Mouse (Mus musculus) thymus, adult 2 months (tissue): ENCODE data around the gene Bcas3. TPM values are rescaled to one million over a fixed set of nuclear protein-coding genes. Genes with fewer than 3 reads are reported as not detected.

Source experiments
- DNase-seq: peaks from one replicate; pipeline ENCODE4 v3.0.0; 2021
- H3K27ac ChIP-seq: fragments of 200-500 bp; 2 replicates; pipeline ENCODE4 v1.5.1; 2012; ENCODE audit warnings: low read length, control low read depth; ENCODE audit not compliant: control insufficient read depth, insufficient read depth
- H3K27me3 ChIP-seq: fragments of 200-500 bp; 2 replicates; pipeline ENCODE4 v1.6.1; 2012; ENCODE audit warnings: mild to moderate bottlenecking, low read length, moderate library complexity, mixed read lengths; ENCODE audit not compliant: control insufficient read depth, insufficient read depth
- H3K36me3 ChIP-seq: fragments of 200-500 bp; 2 replicates; pipeline ENCODE4 v1.6.1; 2012; ENCODE audit warnings: mild to moderate bottlenecking, low read length, moderate library complexity; ENCODE audit not compliant: control insufficient read depth, insufficient read depth
- H3K4me1 ChIP-seq: fragments of 200-500 bp; replicated peaks from 2 replicates; pipeline ENCODE4 v1.6.1; 2012; ENCODE audit warnings: low read length; ENCODE audit not compliant: control insufficient read depth, insufficient read depth
- H3K4me3 ChIP-seq: fragments of 200-500 bp; 2 replicates; pipeline ENCODE4 v1.5.1; 2012; ENCODE audit warnings: mild to moderate bottlenecking, low read length, control low read depth, moderate library complexity; ENCODE audit not compliant: control insufficient read depth, insufficient read depth
- CTCF ChIP-seq: fragments of 200-500 bp; IDR thresholded peaks from 2 replicates; pipeline ENCODE4 v1.5.1; 2012; ENCODE audit warnings: mild to moderate bottlenecking, control low read depth, low read length, moderate library complexity, borderline replicate concordance; ENCODE audit not compliant: control insufficient read depth, poor library complexity, insufficient read depth; ENCODE audit errors: extremely low read depth
- POLR2A ChIP-seq: fragments of 200-500 bp; IDR thresholded peaks from 2 replicates; pipeline ENCODE4 v1.6.1; 2012; ENCODE audit warnings: mild to moderate bottlenecking, low read length, control low read depth, moderate library complexity; ENCODE audit not compliant: control insufficient read depth, poor library complexity, insufficient read depth; ENCODE audit errors: extremely low read depth
- WGBS: fragments of 180-500 bp; shearing (Covaris S2); methylation state at CpG from one replicate; pipeline ENCODE4 v1.1.7; 2018; 5-methylcytosine and 5-hydroxymethylcytosine counted together
- polyA plus RNA-seq: library from polyadenylated mRNA; depleted of rRNA; stranded (reverse); fragments of >200 nt; gene quantifications from 2 replicates; pipeline ENCODE4 v1.2.3, GENCODE M21; 2012

Gene Bcas3
- polyA plus RNA-seq, 1 experiment = 42.5 TPM

GRCm38 (mm10) chr11:85827342-85827741, 474.4 kb downstream of the Bcas3 start:
- Histone ChIP-seq H3K4me1 (no peaks in the 10 kb centered on the region), H3K4me3 (no peak overlapping the region), H3K27me3 (peaks cover 25% of the 10 kb centered on the region), H3K27ac (no peak overlapping the region), H3K36me3 (no peaks in the 10 kb centered on the region)
- no peak for DNase-seq
- no peak for TF ChIP-seq CTCF
- TF ChIP-seq POLR2A = no peak
- WGBS = 82% methylated on average over 9 of the region's 9 CpGs

DNA sequence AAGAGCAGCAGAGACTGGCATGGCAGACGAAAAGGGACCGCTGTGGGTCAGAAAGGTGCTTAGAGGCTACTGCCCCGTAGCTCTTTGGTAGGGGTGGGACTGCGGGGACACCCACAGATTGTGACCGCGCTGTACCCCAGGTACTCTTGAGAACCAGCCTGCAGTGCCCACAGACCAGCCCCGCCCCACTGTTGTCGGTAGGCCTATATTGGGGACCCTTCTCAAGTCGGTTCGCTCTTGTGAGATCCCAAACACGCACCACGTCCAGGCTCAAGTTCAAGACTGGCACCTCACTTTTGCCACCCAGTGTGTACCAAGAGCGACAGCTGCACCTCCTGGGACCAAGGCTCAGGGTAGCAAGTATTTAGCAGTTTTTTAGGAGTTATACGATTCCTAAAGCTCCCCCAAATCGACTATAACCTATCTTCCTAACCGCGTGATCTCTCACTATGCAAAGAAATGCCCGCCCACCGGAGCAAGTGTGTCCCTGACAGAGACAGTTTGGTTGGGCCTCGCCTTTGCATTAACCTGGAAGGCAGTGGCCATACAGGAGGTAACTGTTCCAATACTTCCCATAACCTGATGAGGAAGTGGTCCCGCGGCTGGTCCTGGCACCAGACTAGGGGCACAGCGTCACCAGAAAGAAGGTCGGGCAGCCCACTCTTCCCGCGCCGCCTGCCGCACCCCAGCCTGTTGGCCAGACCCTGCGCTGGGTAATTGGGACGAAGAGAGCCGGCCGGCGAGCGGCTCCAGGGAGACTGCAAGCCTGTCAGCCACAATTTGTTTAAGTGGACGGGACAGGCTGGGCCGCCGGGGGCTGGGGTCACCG, 475.9 kb downstream of the Bcas3 start:
- no peak for DNase-seq
- Histone ChIP-seq H3K4me3 (no peak overlapping the region), H3K4me1 (peaks cover 3% of the 10 kb centered on the region; the same call in 1 of the 2 replicates), H3K27me3 (peaks cover 30% of the 10 kb centered on the region), H3K27ac (no peak overlapping the region), H3K36me3 (no peaks in the 10 kb centered on the region)
- TF ChIP-seq POLR2A (no peak), CTCF (no peak)
- WGBS = 23% methylated on average over 38 of the region's 38 CpGs

DNA sequence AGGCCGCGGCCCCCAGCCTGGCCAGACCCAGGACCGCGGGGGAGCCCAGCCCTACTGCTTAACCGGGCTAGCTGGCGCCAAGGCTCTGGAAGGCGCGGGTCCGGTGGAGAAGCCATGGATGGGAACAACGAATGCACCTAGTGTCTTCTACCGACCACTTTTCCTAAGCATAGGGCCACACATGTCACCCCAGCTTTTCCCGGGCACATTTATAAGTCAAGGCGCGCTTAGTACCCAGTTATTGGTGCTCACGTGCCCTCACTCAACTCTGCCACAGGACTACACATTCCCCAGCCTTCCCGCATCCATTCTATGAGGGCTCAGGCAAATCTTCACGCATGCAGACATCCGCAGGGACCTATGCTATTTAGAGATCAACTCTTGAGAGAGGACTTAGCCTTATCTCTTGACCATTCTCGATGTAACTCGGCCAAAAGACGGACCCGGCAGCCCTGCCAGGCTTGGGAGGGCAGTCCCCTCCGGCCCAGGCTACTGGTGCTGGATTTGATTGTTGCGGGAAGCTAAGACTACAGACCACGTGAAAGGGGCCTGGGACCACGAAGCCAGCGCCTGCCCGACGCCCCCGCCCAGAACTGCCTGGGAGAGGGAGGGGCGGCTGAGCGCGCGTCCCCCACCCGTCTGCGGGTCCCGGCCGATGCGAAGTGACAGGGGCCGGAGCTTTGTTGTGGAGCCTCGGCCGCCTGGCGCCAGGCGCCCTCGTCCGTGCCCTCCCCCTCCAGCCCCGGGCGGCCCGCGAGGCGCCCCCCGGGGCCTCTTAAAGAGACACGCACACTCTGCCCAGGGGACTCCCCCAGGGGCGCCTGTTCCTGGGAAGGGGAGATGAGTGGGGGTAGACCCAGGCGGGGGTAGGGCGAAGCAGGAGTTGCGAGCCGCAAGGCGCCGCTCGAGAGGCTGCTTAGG, 476.8 kb downstream of the Bcas3 start:
- H3K36me3 ChIP-seq = no peaks in the 10 kb centered on the region
- WGBS = 4% methylated on average over 61 of the region's 61 CpGs
- H3K27ac ChIP-seq = no peak overlapping the region
- peaks cover 3% of the 10 kb centered on the region; the same call in 1 of the 2 replicates for H3K4me1 ChIP-seq
- TF ChIP-seq CTCF (no peak), POLR2A (no peak)
- DNase-seq = no peak
- no peak overlapping the region for H3K4me3 ChIP-seq
- H3K27me3 ChIP-seq = peaks cover 35% of the 10 kb centered on the region

DNA sequence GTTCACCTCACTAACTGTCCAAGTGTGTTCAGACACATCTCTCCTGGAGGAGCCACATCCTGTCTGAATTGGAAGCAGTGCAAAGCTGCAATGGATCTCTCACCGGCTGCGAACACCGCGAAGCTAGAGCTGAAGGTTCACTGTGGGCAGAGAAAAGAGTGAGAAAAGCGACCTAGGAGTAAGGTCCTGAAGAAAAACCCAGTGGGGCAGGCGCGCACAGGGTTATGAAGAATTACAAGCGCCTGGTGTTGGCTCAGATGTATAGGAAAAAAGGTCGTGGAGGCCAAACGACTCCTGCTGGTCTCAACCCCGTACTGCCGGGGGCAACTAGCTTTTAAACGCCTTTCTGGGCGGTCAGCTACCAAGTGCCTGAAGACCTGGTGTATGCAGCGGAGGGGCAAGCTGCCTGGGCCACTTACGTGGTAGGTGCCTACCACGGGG, 478.0 kb downstream of the Bcas3 start:
- 11% methylated on average over 17 of the region's 17 CpGs for WGBS
- TF ChIP-seq CTCF = no peak
- TF ChIP-seq POLR2A = no peak
- Histone ChIP-seq H3K4me3 (no peak overlapping the region), H3K36me3 (no peaks in the 10 kb centered on the region), H3K4me1 (peaks cover 3% of the 10 kb centered on the region; the same call in 1 of the 2 replicates), H3K27ac (no peak overlapping the region), H3K27me3 (peaks cover 37% of the 10 kb centered on the region)
- no peak for DNase-seq

DNA sequence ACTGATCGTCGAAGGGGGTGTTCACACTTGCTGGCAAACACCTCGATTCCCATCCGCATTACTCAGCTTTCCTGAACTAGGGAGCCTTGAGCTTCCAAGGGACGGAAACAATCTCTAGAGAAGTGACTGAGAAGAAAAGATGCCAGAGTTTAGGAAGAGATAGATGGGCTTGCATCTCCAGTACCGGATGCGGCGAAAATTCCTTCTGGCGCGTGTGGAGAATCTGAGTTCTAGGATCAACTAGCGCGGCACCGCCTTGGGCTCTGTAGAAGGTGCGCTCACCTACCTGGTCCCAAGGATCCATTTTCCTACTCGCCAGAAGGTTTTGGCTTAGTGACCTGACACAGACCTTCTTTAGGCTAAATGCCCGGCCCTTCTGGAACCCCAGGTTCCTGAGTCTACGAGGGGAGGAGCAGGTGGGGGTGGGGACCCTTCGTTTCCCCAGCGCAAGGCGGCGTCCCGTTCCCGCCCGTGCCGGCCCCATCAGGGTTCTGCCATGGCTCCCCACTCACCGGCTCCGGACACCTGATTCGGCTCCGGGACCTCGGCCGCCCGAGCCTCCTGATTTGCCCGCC, 478.8 kb downstream of the Bcas3 start:
- Histone ChIP-seq H3K36me3 (no peaks in the 10 kb centered on the region), H3K27me3 (peaks cover 45% of the 10 kb centered on the region), H3K27ac (no peak overlapping the region), H3K4me3 (no peak overlapping the region), H3K4me1 (peaks cover 3% of the 10 kb centered on the region; the same call in 1 of the 2 replicates)
- 9% methylated on average over 33 of the region's 33 CpGs for WGBS
- DNase-seq = no peak
- no peak for TF ChIP-seq CTCF
- no peak for TF ChIP-seq POLR2A
